Mouse (Mus musculus) left cerebral cortex, adult 9 months (tissue): ENCODE data around the gene Mcfd2.

ENCODE experiments used
- DNase-seq, 2 experiments: peaks; one replicate each; pipeline ENCODE4 v3.0.0; 2022; ENCODE audit warnings: low spot score in 2 of 2

Mcfd2 gene

GRCm38 (mm10) chr17:87236725-87237650 is 28.7 kb downstream of the Mcfd2 start:
- peak in 1 of 2 experiments; percentile 30 for DNase-seq

- no peak for DNase-seq
Observed at GRCm38 (mm10) chr17:87235019-87235418, 30.7 kb downstream of the Mcfd2 start.

- no peak for DNase-seq
Observed at GRCm38 (mm10) chr17:87227878-87228277, 37.9 kb downstream of the Mcfd2 start.

GRCm38 (mm10) chr17:87226079-87226640 is 39.6 kb downstream of the Mcfd2 start:
- DNase-seq: peak in 1 of 2 experiments; percentile 21

GRCm38 (mm10) chr17:87225384-87225783 is 40.4 kb downstream of the Mcfd2 start:
- DNase-seq: no peak

GRCm38 (mm10) chr17:87224461-87224860 is 41.3 kb downstream of the Mcfd2 start:
- DNase-seq: no peak

- DNase-seq: no peak
Observed at GRCm38 (mm10) chr17:87219456-87219855, 46.3 kb downstream of the Mcfd2 start.

GRCm38 (mm10) chr17:87214523-87214922 is 51.2 kb downstream of the Mcfd2 start:
- no peak for DNase-seq

- DNase-seq: no peak
Observed at GRCm38 (mm10) chr17:87210525-87210924, 55.2 kb downstream of the Mcfd2 start.

- DNase-seq: peak; percentile 12 to 27
Observed at GRCm38 (mm10) chr17:87206885-87207284, 58.9 kb downstream of the Mcfd2 start.
